Mouse (Mus musculus): ENCODE results near the gene Tppp3. TPM values are rescaled to one million over a fixed set of nuclear protein-coding genes. Genes with fewer than 3 reads are reported as not detected.

Tppp3 gene
- total RNA-seq, 1 experiment, result 17.3 TPM

DNA sequence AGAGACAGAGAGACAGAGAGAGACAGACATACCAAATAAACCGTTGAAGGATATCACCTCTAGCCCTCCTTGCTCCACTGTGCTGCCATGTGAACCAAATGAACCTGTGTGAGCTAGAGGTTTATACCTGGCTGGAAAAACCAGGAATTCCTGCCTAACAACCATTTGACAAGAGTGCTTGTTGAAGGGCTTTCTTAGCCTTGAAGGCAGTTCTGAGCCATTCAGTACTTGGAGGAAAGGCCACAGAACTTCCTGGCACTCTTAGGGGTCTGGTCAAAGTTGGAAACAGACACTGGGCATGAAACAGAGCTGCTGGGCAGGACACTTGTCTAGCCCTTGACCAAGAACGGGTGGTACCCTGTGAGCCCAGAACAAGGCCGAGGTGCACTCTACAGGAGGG is 23.2 kb upstream of the Tppp3 start:
- Histone ChIP-seq H3K27ac (ENCODE audit: insufficient read depth, low read depth, low read length, poor library complexity, severe bottlenecking) (no peak overlapping the region), H3K4me1 (ENCODE audit: control insufficient read depth in 2 of 2, insufficient read depth in 2 of 2, low read length in 2 of 2, poor library complexity in 1 of 2) (peaks cover 0 to 5% of the 10 kb centered on the region in 2 experiments; a peak in 2 of 4 replicates), H3K36me3 (ENCODE audit: control insufficient read depth, insufficient read depth, low read length, poor library complexity, severe bottlenecking) (no peaks in the 10 kb centered on the region), H3K4me3 (ENCODE audit: insufficient read depth in 1 of 2, low read depth in 1 of 2, low read length in 2 of 2, poor library complexity in 1 of 2, severe bottlenecking in 1 of 2) (no peak overlapping the region), H3K9me3 (ENCODE audit: control insufficient read depth, insufficient read depth, low read depth, low read length) (no peaks in the 10 kb centered on the region), H3K9ac (ENCODE audit: insufficient read depth, low read depth, low read length, poor library complexity, severe bottlenecking) (no peak overlapping the region)
- TF ChIP-seq HCFC1 (IDR thresholded peaks at IDR 0.05; ENCODE audit: borderline replicate concordance, insufficient read depth, low read length) (no peak), MAFK (IDR thresholded peaks at IDR 0.05; ENCODE audit: insufficient read depth, low read depth, low read length) (no peak), ZC3H11A (IDR thresholded peaks at IDR 0.05; ENCODE audit: borderline replicate concordance, low read depth, low read length) (no peak), CHD2 (IDR thresholded peaks at IDR 0.05; ENCODE audit: low read depth, low read length) (no peak), ZNF384 (IDR thresholded peaks at IDR 0.05; ENCODE audit: low read depth, low read length) (no peak)
- in situ Hi-C loops (cut with MboI; ENCODE audit: low sequenced_read_pairs in 2 of 2, unreplicated experiment in 2 of 2), result no loop called here
- DNase-seq (ENCODE audit: low read depth, low spot score), result no peak

DNA sequence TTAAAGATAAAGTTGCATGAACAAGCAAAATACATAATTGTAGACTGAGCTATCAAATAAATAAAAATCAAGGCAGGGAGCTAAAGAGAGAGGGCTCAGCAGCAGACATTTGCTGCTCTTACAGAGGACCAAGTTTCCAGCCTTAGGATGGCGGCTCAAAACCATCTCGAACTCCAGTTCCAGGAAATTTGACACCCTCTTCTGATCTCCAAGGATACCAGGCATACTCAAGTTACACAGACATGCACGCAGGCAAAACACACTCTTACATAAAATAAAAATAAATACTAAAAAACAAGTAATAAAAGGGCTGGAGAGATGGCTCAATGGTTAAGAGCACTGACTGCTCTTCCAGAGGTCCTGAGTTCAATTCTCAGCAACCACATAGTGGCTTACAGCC is 22.2 kb upstream of the Tppp3 start:
- Histone ChIP-seq H3K9me3 (ENCODE audit: control insufficient read depth, insufficient read depth, low read depth, low read length) (no peaks in the 10 kb centered on the region), H3K4me3 (ENCODE audit: insufficient read depth in 1 of 2, low read depth in 1 of 2, low read length in 2 of 2, poor library complexity in 1 of 2, severe bottlenecking in 1 of 2) (no peak overlapping the region), H3K4me1 (ENCODE audit: control insufficient read depth in 2 of 2, insufficient read depth in 2 of 2, low read length in 2 of 2, poor library complexity in 1 of 2) (peaks cover 0 to 5% of the 10 kb centered on the region in 2 experiments; a peak in 2 of 4 replicates), H3K9ac (ENCODE audit: insufficient read depth, low read depth, low read length, poor library complexity, severe bottlenecking) (no peak overlapping the region), H3K36me3 (ENCODE audit: control insufficient read depth, insufficient read depth, low read length, poor library complexity, severe bottlenecking) (no peaks in the 10 kb centered on the region), H3K27ac (ENCODE audit: insufficient read depth, low read depth, low read length, poor library complexity, severe bottlenecking) (no peak overlapping the region)
- TF ChIP-seq CHD2 (IDR thresholded peaks at IDR 0.05; ENCODE audit: low read depth, low read length) (no peak), HCFC1 (IDR thresholded peaks at IDR 0.05; ENCODE audit: borderline replicate concordance, insufficient read depth, low read length) (no peak), ZNF384 (IDR thresholded peaks at IDR 0.05; ENCODE audit: low read depth, low read length) (no peak), MAFK (IDR thresholded peaks at IDR 0.05; ENCODE audit: insufficient read depth, low read depth, low read length) (no peak), ZC3H11A (IDR thresholded peaks at IDR 0.05; ENCODE audit: borderline replicate concordance, low read depth, low read length) (no peak)
- DNase-seq (ENCODE audit: low read depth, low spot score), result no peak
- in situ Hi-C loops (cut with MboI; ENCODE audit: low sequenced_read_pairs in 2 of 2, unreplicated experiment in 2 of 2), result no loop called here

DNA sequence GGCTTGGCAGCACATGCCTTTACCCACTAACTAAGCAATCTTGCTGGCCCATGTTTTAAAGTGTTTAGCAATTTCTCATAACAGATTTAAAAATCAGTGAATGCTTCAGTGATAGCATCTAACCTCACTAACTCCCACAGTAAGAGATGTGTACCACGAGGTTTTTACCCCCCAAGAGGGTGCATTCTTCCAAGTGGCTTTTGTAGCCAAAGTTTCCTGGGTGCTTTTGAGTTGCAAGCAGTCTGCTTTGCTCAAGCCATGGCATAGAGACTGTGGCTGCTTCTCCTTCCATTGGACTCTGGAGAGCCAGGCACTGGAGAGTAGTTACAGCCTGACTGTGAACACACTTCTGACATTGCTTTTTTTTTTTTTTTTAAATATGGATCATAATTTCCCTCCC is 18.0 kb upstream of the Tppp3 start:
- Histone ChIP-seq H3K27ac (ENCODE audit: insufficient read depth, low read depth, low read length, poor library complexity, severe bottlenecking) (no peak overlapping the region), H3K4me1 (ENCODE audit: control insufficient read depth in 2 of 2, insufficient read depth in 2 of 2, low read length in 2 of 2, poor library complexity in 1 of 2) (no peaks in the 10 kb centered on the region), H3K36me3 (ENCODE audit: control insufficient read depth, insufficient read depth, low read length, poor library complexity, severe bottlenecking) (no peaks in the 10 kb centered on the region), H3K9me3 (ENCODE audit: control insufficient read depth, insufficient read depth, low read depth, low read length) (no peaks in the 10 kb centered on the region), H3K9ac (ENCODE audit: insufficient read depth, low read depth, low read length, poor library complexity, severe bottlenecking) (no peak overlapping the region), H3K4me3 (ENCODE audit: insufficient read depth in 1 of 2, low read depth in 1 of 2, low read length in 2 of 2, poor library complexity in 1 of 2, severe bottlenecking in 1 of 2) (no peak overlapping the region)
- in situ Hi-C loops (cut with MboI; ENCODE audit: low sequenced_read_pairs in 2 of 2, unreplicated experiment in 2 of 2), result loop anchor here in 1 of 2 experiments (5.0 kb wide), 1 partner anchor 63 kb away; no protein-coding TSS in a partner anchor
- no peak for DNase-seq (ENCODE audit: low read depth, low spot score)
- no peak for TF ChIP-seq HCFC1 (IDR thresholded peaks at IDR 0.05; ENCODE audit: borderline replicate concordance, insufficient read depth, low read length)
- no peak for TF ChIP-seq ZNF384 (IDR thresholded peaks at IDR 0.05; ENCODE audit: low read depth, low read length)
- no peak for TF ChIP-seq MAFK (IDR thresholded peaks at IDR 0.05; ENCODE audit: insufficient read depth, low read depth, low read length)
- no peak for TF ChIP-seq CHD2 (IDR thresholded peaks at IDR 0.05; ENCODE audit: low read depth, low read length)
- no peak for TF ChIP-seq ZC3H11A (IDR thresholded peaks at IDR 0.05; ENCODE audit: borderline replicate concordance, low read depth, low read length)

DNA sequence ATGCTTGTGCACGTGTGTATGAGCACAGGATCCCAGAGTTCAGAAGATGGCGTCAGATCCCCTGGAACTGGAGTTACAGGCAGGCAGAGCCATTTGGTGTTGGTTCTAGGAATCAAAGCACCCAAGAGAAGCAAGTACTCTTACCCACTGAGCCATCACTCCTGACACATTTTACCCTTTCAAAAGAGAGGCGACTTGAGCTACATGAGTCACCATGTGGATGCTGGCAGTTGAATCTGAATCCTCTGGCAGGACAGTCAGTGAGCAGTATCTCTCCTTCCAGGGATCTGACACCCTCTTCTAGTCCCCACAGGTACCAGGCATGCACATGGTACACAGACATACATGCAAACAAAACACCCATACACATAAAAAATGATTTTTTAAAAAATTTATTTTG is 16.8 kb upstream of the Tppp3 start:
- Histone ChIP-seq H3K4me3 (ENCODE audit: insufficient read depth in 1 of 2, low read depth in 1 of 2, low read length in 2 of 2, poor library complexity in 1 of 2, severe bottlenecking in 1 of 2) (no peak overlapping the region), H3K9me3 (ENCODE audit: control insufficient read depth, insufficient read depth, low read depth, low read length) (no peaks in the 10 kb centered on the region), H3K36me3 (ENCODE audit: control insufficient read depth, insufficient read depth, low read length, poor library complexity, severe bottlenecking) (no peaks in the 10 kb centered on the region), H3K27ac (ENCODE audit: insufficient read depth, low read depth, low read length, poor library complexity, severe bottlenecking) (no peak overlapping the region), H3K4me1 (ENCODE audit: control insufficient read depth in 2 of 2, insufficient read depth in 2 of 2, low read length in 2 of 2, poor library complexity in 1 of 2) (no peaks in the 10 kb centered on the region), H3K9ac (ENCODE audit: insufficient read depth, low read depth, low read length, poor library complexity, severe bottlenecking) (no peak overlapping the region)
- in situ Hi-C loops (cut with MboI; ENCODE audit: low sequenced_read_pairs in 2 of 2, unreplicated experiment in 2 of 2), result loop anchor here in 1 of 2 experiments (5.0 kb wide), 1 partner anchor 64 kb away; no protein-coding TSS in a partner anchor
- no peak for DNase-seq (ENCODE audit: low read depth, low spot score)
- TF ChIP-seq MAFK (IDR thresholded peaks at IDR 0.05; ENCODE audit: insufficient read depth, low read depth, low read length), result no peak
- no peak for TF ChIP-seq ZNF384 (IDR thresholded peaks at IDR 0.05; ENCODE audit: low read depth, low read length)
- no peak for TF ChIP-seq HCFC1 (IDR thresholded peaks at IDR 0.05; ENCODE audit: borderline replicate concordance, insufficient read depth, low read length)
- no peak for TF ChIP-seq CHD2 (IDR thresholded peaks at IDR 0.05; ENCODE audit: low read depth, low read length)
- no peak for TF ChIP-seq ZC3H11A (IDR thresholded peaks at IDR 0.05; ENCODE audit: borderline replicate concordance, low read depth, low read length)

DNA sequence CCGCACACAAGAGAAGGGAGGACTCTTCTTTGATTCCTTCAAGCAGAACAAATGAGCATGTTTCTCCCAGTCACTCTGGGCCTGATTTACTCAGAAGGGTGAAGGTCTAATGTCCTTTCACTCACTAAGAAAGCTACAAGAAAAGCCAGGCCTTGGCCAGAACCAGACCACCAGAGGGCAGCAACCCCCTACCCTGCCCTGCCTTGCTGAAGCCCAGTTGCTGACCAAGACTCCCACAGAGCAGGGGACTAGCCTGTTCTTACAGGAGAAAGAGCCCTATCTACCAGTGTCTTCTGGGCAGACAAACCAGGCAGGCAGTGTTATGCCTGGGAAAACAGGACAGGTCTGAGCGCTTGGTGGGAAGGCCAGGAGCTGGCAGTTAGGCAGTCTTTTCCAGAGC is 13.1 kb upstream of the Tppp3 start:
- Histone ChIP-seq H3K36me3 (ENCODE audit: control insufficient read depth, insufficient read depth, low read length, poor library complexity, severe bottlenecking) (no peaks in the 10 kb centered on the region), H3K4me3 (ENCODE audit: insufficient read depth in 1 of 2, low read depth in 1 of 2, low read length in 2 of 2, poor library complexity in 1 of 2, severe bottlenecking in 1 of 2) (no peak overlapping the region), H3K9ac (ENCODE audit: insufficient read depth, low read depth, low read length, poor library complexity, severe bottlenecking) (no peak overlapping the region), H3K9me3 (ENCODE audit: control insufficient read depth, insufficient read depth, low read depth, low read length) (no peaks in the 10 kb centered on the region), H3K27ac (ENCODE audit: insufficient read depth, low read depth, low read length, poor library complexity, severe bottlenecking) (no peak overlapping the region), H3K4me1 (ENCODE audit: control insufficient read depth in 2 of 2, insufficient read depth in 2 of 2, low read length in 2 of 2, poor library complexity in 1 of 2) (peaks cover 5 to 11% of the 10 kb centered on the region in 2 experiments; a peak in 3 of 4 replicates)
- in situ Hi-C loops (cut with MboI; ENCODE audit: low sequenced_read_pairs in 2 of 2, unreplicated experiment in 2 of 2), result no loop called here
- DNase-seq (ENCODE audit: low read depth, low spot score), result no peak
- TF ChIP-seq ZC3H11A (IDR thresholded peaks at IDR 0.05; ENCODE audit: borderline replicate concordance, low read depth, low read length) (peak; percentile 62; the same call in 1 of the 2 replicates), HCFC1 (IDR thresholded peaks at IDR 0.05; ENCODE audit: borderline replicate concordance, insufficient read depth, low read length) (no peak), ZNF384 (IDR thresholded peaks at IDR 0.05; ENCODE audit: low read depth, low read length) (no peak), MAFK (IDR thresholded peaks at IDR 0.05; ENCODE audit: insufficient read depth, low read depth, low read length) (no peak), CHD2 (IDR thresholded peaks at IDR 0.05; ENCODE audit: low read depth, low read length) (no peak)

Data from ES-E14 (cell line).